Mouse (Mus musculus): ENCODE data around the gene Psmf1. TPM values are rescaled to one million over a fixed set of nuclear protein-coding genes. Genes with fewer than 3 reads are reported as not detected.

The Psmf1 gene
- polyA plus RNA-seq, 1 experiment from 2014 or later: 53.2 TPM

DNA sequence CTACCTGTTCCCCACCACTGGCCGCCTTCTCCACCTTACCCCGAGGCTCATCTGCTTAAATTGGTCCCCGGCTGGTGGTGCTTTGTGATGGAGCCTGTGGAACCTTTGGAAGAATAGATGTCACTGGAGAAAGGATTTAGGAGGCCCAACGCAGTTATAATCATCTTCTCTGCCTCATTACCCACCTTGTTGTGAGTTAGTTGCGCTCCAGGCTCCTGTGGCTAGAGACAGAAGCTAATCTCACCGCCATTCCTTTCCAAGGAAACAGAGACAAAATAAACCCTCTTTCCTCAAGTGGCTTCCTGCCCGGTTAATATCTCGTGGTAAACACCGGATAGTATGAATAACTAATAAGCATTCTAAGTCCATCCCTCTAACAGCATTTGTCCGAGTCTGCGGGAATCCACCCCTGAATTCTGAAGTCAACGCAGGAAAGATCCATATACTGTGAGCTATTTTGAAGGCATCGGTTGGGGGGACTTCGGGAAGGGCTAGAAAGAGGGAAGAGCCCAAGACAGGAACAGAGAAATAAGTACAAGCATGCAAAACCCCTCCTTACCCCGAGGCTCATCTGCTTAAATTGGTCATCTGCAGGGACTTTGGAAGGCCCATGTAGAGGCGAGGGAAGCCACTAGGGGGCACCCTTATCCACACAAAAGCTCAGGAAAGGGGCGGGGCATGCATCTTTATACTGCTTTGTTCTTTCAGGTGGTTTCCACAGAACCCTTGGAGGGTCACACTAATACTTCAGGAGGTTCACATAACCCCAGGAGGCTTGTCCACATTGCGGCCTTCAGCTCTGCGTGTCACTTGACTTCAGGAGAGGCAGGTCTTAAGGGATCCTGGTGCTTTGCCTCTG, 4.1 kb upstream of the Psmf1 start:
- H3K36me3 ChIP-seq: no peaks in the 10 kb centered on the region
- peak overlapping the region; percentile 70 for H3K27ac ChIP-seq
- 37% methylated on average over 19 of the region's 19 CpGs for WGBS
- H3K4me1 ChIP-seq (replicated peaks): peaks cover 15% of the 10 kb centered on the region; the same call in 1 of the 2 replicates
- H3K9me3 ChIP-seq: no peaks in the 10 kb centered on the region
- DNase-seq (ENCODE audit: low spot score): peak; percentile 88
- H3K4me3 ChIP-seq: no peak overlapping the region
- peaks cover 20% of the 10 kb centered on the region; the same call in 1 of the 2 replicates for H3K27me3 ChIP-seq (ENCODE audit: insufficient read depth, poor library complexity, severe bottlenecking)

DNA sequence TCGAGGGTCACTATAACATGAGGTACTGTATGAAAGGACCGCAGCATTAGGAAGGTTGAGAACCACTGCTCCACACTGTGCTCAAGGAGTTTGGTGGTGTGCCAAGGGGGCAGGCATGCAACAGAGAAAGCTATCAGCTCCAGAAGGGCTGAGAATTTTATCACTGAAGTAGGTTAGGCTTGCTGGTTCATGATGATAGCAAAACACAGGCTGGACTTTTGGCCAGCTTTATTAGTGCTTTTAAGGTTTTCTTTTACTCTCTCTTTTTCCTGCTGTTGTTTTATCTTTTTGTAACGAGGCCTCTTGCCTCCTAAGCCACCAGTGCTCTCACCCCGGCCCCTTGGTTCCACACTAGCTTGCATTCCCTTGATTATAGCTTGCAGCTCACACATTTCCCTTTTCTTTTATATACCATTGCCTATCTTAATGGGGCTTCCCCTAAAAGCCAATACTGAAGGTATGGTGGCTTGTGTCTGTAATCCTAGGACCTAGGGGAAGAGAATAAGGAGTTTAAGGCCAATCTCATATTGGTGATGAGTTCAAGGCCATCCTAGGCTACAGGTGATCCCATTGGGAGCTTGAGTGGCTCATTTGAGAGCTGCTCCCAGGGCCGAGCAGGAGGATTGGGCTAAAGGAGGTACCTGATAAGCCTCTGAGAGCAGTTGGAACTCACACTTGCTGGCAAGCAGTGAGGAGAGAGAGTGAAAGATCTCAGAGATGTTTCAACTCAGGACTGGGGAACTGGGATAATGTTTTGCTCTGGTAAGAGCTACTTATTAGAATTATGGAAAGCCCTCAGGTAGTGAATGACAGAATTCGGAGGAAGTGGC, 921 bp downstream of the Psmf1 start:
- no peak overlapping the region for H3K4me3 ChIP-seq
- no peaks in the 10 kb centered on the region for H3K36me3 ChIP-seq
- H3K27me3 ChIP-seq (ENCODE audit: insufficient read depth, poor library complexity, severe bottlenecking): peaks cover 20% of the 10 kb centered on the region; the same call in 1 of the 2 replicates
- no peak for DNase-seq (ENCODE audit: low spot score)
- H3K27ac ChIP-seq: no peak overlapping the region
- 67% methylated on average over 6 of the region's 6 CpGs for WGBS
- no peaks in the 10 kb centered on the region for H3K9me3 ChIP-seq
- H3K4me1 ChIP-seq (replicated peaks): peaks cover 32% of the 10 kb centered on the region

DNA sequence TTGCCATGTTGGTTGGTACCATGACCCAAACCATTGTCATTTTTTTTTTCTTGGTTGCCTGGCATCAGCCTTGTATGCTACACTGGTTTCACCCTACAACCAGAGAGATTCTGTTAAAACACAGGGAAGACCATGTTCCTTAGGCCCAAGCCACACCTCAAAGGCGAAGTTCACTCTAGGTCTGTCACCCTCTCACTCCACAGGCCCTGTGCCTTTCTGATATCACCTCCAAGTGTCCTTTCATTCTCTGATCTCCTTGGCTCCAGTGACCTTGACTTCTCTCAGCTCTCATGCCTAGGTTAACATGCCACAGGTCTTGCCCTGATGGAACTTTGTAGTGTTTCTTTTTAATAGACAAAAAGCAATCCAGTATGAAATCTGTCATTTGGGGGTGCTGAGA, 1.9 kb downstream of the Psmf1 start:
- Histone ChIP-seq H3K9me3 (no peaks in the 10 kb centered on the region), H3K4me3 (no peak overlapping the region), H3K4me1 (replicated peaks) (peaks cover 32% of the 10 kb centered on the region), H3K36me3 (no peaks in the 10 kb centered on the region), H3K27ac (no peak overlapping the region), H3K27me3 (ENCODE audit: insufficient read depth, poor library complexity, severe bottlenecking) (peaks cover 13% of the 10 kb centered on the region; the same call in 1 of the 2 replicates)
- 88% methylated on average over 1 of the region's 1 CpGs for WGBS
- DNase-seq (ENCODE audit: low spot score): no peak

DNA sequence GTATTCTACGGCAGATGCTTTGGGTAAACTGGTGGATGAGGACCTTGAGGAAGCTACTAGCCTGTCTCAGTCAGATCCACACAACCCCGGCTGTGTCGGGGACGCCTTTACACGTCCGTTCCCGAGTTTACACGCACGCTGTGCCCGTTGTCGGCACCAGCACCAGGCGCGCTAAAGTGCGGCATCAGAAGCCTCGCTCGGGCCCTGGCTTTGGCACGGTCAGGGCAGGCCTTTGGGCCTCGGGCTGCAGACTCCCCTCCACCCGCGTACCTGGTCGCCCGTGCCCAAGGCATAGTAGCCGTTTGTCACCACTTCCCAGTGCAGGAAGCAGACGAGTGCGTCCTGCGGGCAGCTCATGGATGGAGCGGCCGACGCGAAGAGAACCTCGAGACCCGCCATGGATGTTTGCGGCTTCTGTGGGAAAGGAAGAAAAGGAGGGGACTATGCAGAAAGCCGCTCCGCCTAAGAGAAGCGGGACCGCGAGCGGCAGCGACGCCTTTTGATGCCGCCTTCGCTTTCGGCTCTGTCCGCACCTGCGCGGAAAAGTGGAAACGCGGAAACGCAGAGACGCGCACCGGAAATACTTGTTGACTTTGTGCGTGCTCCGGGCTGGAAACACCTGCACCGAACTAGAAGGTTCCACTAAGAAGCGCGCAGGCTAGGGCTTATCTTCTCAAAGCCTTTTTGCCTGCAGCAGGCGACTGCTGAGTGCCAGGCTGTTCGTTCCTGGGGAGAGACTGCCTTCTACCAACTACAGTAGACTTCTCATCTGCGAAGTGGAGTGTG, 3.1 kb downstream of the Psmf1 start:
- peak; percentile 81 for DNase-seq (ENCODE audit: low spot score)
- WGBS: under 1% methylated on average over 61 of the region's 61 CpGs
- Histone ChIP-seq H3K36me3 (no peaks in the 10 kb centered on the region), H3K4me3 (peak overlapping the region; percentile 92), H3K27ac (peak overlapping the region; percentile 90), H3K9me3 (no peaks in the 10 kb centered on the region), H3K27me3 (ENCODE audit: insufficient read depth, poor library complexity, severe bottlenecking) (peaks cover 11% of the 10 kb centered on the region; the same call in 1 of the 2 replicates), H3K4me1 (replicated peaks) (peaks cover 32% of the 10 kb centered on the region)

DNA sequence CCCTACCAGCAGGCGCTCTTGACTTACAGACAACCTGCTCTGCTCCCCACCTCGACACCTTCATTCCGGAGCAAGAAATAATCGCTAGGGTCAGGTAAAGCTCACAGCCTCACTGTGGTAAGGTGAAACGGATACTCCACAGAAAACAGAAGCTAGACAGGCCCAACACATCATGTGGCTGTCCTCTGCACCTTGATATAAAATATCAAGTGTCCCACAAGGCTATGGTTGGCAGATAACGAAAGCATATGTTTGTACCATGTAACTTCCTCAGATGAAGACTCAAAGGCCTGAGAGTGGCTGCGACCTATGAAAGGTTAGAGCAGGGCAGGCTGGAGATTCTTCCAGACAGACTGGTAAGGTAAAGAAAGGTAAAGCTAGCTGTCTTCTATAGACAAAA, 4.5 kb downstream of the Psmf1 start:
- Histone ChIP-seq H3K9me3 (no peaks in the 10 kb centered on the region), H3K4me3 (peak overlapping the region; percentile 92; the same call in 1 of the 2 replicates)

DNA sequence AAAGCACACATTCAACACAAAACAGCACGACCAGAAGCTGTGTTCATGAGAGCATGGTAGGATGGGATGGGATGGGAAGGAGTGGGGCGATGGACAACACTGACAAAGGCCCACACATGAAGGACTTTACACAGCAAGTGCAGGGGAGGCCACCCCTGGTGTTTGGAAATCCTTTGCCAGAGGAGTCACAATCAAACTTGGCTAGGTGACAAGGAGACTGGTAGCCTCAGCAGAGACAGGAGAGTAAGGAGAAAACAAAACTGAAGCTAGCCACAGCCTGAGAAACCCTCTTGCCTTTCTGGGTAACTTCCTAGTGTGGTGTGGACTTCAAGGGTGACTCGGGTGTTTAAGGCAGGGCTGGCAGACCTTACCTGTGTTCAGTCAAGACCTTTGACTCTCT, 4.9 kb downstream of the Psmf1 start:
- peaks cover 11% of the 10 kb centered on the region; the same call in 1 of the 2 replicates for H3K27me3 ChIP-seq (ENCODE audit: insufficient read depth, poor library complexity, severe bottlenecking)
- no peak for DNase-seq (ENCODE audit: low spot score)
- H3K9me3 ChIP-seq: no peaks in the 10 kb centered on the region
- H3K27ac ChIP-seq: no peak overlapping the region
- no peak overlapping the region for H3K4me3 ChIP-seq
- H3K4me1 ChIP-seq (replicated peaks): peaks cover 32% of the 10 kb centered on the region
- WGBS: 93% methylated on average over 3 of the region's 3 CpGs
- H3K36me3 ChIP-seq: peaks cover 13% of the 10 kb centered on the region

More for the DNA sequence above, 4.5 kb downstream of the Psmf1 start:
- H3K27ac ChIP-seq: no peak overlapping the region
- no peak for DNase-seq (ENCODE audit: low spot score)
- WGBS: 88% methylated on average over 7 of the region's 7 CpGs
- peaks cover 9% of the 10 kb centered on the region for H3K36me3 ChIP-seq
- peaks cover 11% of the 10 kb centered on the region; the same call in 1 of the 2 replicates for H3K27me3 ChIP-seq (ENCODE audit: insufficient read depth, poor library complexity, severe bottlenecking)
- peaks cover 32% of the 10 kb centered on the region for H3K4me1 ChIP-seq (replicated peaks)

DNA sequence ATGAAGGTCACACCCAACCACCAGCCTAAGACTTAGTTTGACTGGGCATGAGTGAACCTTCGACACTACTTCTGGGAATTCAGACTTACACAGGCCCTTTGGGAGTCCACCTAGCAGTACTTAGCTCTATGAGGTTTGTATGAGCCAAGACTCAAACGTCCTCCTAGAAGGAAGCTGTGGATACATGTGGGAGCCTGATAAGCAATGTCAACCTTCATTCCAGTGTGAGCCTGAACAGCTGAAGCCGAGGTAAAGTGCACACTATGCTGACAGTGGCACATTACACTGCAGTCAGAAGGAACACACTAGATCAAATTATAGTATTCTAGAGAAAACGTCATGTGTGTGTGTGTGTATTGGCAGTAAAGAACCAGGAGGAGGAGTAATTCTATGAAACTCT, 5.5 kb downstream of the Psmf1 start:
- H3K4me3 ChIP-seq: no peak overlapping the region
- peaks cover 5% of the 10 kb centered on the region; the same call in 1 of the 2 replicates for H3K27me3 ChIP-seq (ENCODE audit: insufficient read depth, poor library complexity, severe bottlenecking)
- H3K4me1 ChIP-seq (replicated peaks): peaks cover 29% of the 10 kb centered on the region
- H3K9me3 ChIP-seq: no peaks in the 10 kb centered on the region
- H3K27ac ChIP-seq: no peak overlapping the region
- H3K36me3 ChIP-seq: peaks cover 19% of the 10 kb centered on the region
- 96% methylated on average over 4 of the region's 4 CpGs for WGBS
- DNase-seq (ENCODE audit: low spot score): no peak

DNA sequence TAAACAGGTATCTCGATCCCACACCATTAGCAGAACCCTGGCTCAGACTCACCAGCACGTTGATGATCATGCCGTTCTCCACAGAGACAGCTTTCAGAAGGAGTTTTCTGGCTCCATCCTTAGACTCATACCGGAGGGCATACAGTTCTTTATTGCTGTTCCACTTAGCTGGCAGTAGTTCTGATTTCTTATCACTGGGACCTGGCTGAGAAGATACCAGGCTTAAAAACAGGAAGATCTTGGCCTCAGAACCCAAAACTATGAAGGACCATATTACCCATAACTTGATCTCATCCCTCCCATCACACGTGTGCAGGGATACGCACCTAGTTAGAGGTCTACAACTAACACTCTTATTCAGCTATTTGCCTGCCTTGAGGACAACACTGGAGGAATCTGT, 8.6 kb downstream of the Psmf1 start:
- DNase-seq (ENCODE audit: low spot score): no peak
- WGBS: 92% methylated on average over 6 of the region's 6 CpGs

DNA sequence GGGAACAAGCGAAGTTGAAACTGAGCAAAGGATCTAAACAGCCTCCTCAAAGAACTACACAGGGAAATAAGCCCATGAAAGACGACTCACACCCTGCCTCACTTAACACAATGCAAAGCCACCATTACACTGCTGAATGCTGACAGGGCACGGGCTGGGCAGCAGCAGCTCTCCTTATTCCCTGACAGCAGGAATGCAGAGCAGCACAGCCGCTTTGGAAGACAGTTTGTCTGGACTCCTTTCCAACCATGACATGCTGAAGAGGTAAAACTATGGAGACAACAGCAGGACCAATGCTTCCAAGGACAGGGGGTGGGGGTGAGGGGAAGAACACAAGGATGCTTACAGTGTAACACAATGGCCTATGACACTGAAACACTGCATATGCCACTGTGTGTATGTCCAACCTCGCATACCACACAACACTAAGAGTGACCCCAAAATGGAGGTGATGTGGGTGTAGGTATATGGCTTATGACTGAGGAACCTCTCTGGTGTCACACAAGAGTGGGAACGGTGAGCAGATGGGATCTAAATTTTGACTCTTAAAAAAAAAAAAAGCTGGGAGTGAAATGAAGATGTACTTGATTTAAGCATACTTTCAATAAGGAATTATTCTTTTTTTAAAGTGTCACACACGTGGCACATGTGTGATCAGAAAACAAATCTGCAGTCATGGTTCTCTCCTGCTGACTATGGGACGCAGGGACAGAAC, 10.7 kb downstream of the Psmf1 start:
- Histone ChIP-seq H3K4me1 (replicated peaks) (no peaks in the 10 kb centered on the region), H3K27ac (no peak overlapping the region), H3K9me3 (no peaks in the 10 kb centered on the region), H3K4me3 (no peak overlapping the region), H3K36me3 (peaks cover 56% of the 10 kb centered on the region), H3K27me3 (ENCODE audit: insufficient read depth, poor library complexity, severe bottlenecking) (no peaks in the 10 kb centered on the region)
- 85% methylated on average over 8 of the region's 8 CpGs for WGBS
- DNase-seq (ENCODE audit: low spot score): no peak

More for the DNA sequence above, 8.6 kb downstream of the Psmf1 start:
- H3K4me1 ChIP-seq (replicated peaks): peaks cover 14% of the 10 kb centered on the region
- no peak overlapping the region for H3K27ac ChIP-seq
- H3K4me3 ChIP-seq: no peak overlapping the region
- H3K36me3 ChIP-seq: peaks cover 35% of the 10 kb centered on the region
- no peaks in the 10 kb centered on the region for H3K9me3 ChIP-seq
- no peaks in the 10 kb centered on the region for H3K27me3 ChIP-seq (ENCODE audit: insufficient read depth, poor library complexity, severe bottlenecking)

DNA sequence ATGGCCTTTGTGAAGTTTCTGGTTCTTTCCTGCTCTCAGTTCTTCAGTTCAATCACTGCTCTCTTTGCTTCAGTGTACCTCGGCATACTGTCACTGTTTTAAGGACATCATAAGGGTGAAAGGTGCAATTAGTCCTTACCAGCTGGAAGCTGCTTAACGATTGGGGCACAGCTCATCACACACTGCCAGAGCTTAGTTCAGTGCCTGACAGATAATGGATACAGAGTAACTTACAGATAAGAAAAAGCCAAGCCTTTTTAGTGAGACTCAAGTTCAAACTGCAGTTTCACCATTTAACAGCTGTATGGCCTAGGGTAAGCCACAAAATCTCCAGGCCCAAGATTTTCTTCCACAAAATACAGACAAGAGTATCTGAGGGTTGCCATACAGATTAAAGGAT, 19.9 kb downstream of the Psmf1 start:
- 92% methylated on average over 2 of the region's 2 CpGs for WGBS
- no peak overlapping the region for H3K27ac ChIP-seq
- H3K9me3 ChIP-seq: 0 out of 2 replicates have a peak, but pooled peaks cover 5% of the 10 kb centered on the region
- H3K36me3 ChIP-seq: peaks cover 97% of the 10 kb centered on the region
- no peaks in the 10 kb centered on the region for H3K4me1 ChIP-seq (replicated peaks)
- H3K4me3 ChIP-seq: no peak overlapping the region
- H3K27me3 ChIP-seq (ENCODE audit: insufficient read depth, poor library complexity, severe bottlenecking): no peaks in the 10 kb centered on the region
- no peak for DNase-seq (ENCODE audit: low spot score)

DNA sequence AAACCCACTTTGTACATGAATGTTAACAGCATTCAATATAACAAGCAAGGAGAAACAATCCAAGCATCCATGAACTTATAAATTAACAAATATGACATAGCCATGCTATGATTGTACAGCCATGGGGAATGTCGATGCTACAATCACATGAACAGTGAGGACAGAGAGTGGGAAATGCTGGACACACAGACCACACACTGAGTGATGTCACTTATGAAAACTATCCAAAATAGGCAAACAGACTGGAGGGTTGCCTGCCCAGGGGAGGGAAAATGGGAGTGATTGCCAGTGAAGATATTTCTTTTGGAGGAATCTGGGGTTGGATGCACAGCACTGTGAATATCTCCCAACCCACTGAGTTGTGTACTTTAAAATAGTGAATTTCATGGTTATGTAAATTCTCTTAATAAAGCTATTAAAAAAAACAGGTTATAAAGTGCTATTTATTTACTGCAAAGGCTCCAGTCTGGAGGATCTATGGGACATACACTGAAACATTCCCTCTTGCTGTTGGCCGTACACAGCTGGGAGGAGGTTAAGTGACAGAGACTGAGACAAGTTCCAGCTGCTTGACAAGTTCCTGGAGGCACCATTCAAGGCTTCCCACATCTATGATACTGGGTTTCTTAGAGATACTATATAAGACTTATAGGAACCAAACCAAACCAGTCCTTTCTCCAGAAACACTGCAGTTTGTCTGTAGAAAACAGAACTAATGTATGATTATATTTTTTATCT, 27.5 kb downstream of the Psmf1 start:
- Histone ChIP-seq H3K4me3 (no peak overlapping the region), H3K27me3 (ENCODE audit: insufficient read depth, poor library complexity, severe bottlenecking) (no peaks in the 10 kb centered on the region), H3K9me3 (no peaks in the 10 kb centered on the region), H3K4me1 (replicated peaks) (no peaks in the 10 kb centered on the region), H3K27ac (no peak overlapping the region), H3K36me3 (peaks cover 72% of the 10 kb centered on the region)
- no peak for DNase-seq (ENCODE audit: low spot score)
- 94% methylated on average over 2 of the region's 2 CpGs for WGBS

Measured in hindbrain, embryonic 10.5 days (tissue).